Mouse (Mus musculus) olfactory bulb, adult 2 months (tissue): ENCODE data around the gene Spcs3. TPM values are rescaled to one million over a fixed set of nuclear protein-coding genes. Genes with fewer than 3 reads are reported as not detected.
A peak's percentile ranks its signal among the peaks of the same experiment; 100 is the strongest.

Experiments used
- H3K27ac ChIP-seq: fragments of 200-500 bp; 2 replicates; pipeline ENCODE4 v1.5.1; 2012; ENCODE audit warnings: low read depth, low read length; ENCODE audit not compliant: insufficient read depth
- H3K4me1 ChIP-seq: fragments of 200-500 bp; 2 replicates; pipeline ENCODE4 v1.6.1; 2012; ENCODE audit warnings: low read length; ENCODE audit not compliant: control insufficient read depth, insufficient read depth
- H3K4me3 ChIP-seq: fragments of 200-500 bp; 2 replicates; pipeline ENCODE4 v1.5.1; 2012; ENCODE audit warnings: mild to moderate bottlenecking, low read depth, low read length, moderate library complexity; ENCODE audit not compliant: insufficient read depth
- CTCF ChIP-seq: fragments of 200-500 bp; IDR thresholded peaks from 2 replicates; pipeline ENCODE4 v1.5.1; 2012; ENCODE audit warnings: low read depth, mild to moderate bottlenecking, low read length, moderate library complexity; ENCODE audit not compliant: insufficient read depth
- POLR2A ChIP-seq: fragments of 200-500 bp; IDR thresholded peaks from 2 replicates; pipeline ENCODE4 v1.6.1; 2012; ENCODE audit warnings: mild to moderate bottlenecking, low read depth, low read length, moderate library complexity; ENCODE audit not compliant: insufficient read depth
- WGBS: fragments of 180-500 bp; shearing (Covaris S2); methylation state at CpG from one replicate; pipeline ENCODE4 v1.1.7; 2018; 5-methylcytosine and 5-hydroxymethylcytosine counted together
- polyA plus RNA-seq: library from polyadenylated mRNA; stranded (reverse); fragments of >200 nt; gene quantifications from 2 replicates; pipeline ENCODE4 v1.2.4, GENCODE M21; 2012; ENCODE audit warnings: low replicate concordance; ENCODE audit not compliant: missing spikeins, insufficient read depth, insufficient read length

Spcs3 gene
- polyA plus RNA-seq: not detected in 2 replicates

GRCm38 (mm10) chr8:54529382-54530296 is at the start of gene Spcs3, which contains the start of gene Asb5:
Gene Spcs3, minus strand, starts transcription at chr8:54529998.
Gene Asb5, plus strand, starts transcription at chr8:54529580.
- Histone ChIP-seq H3K4me1 (no peaks in the 10 kb centered on the region), H3K4me3 (peak within 1 kb of the TSS; percentile 67)
- WGBS: under 1% methylated on average over 85 of the region's 89 CpGs

GRCm38 (mm10) chr8:54570618-54571609 is 41.1 kb upstream of the Spcs3 start:
- WGBS: 79% methylated on average over 15 of the region's 15 CpGs
- no peaks in the 10 kb centered on the region for H3K4me1 ChIP-seq
- TF ChIP-seq CTCF (no peak), POLR2A (no peak)
- no peak overlapping the region for H3K27ac ChIP-seq
- H3K4me3 ChIP-seq: no peak overlapping the region

More at GRCm38 (mm10) chr8:54529382-54530296, at the start of gene Spcs3, which contains the start of gene Asb5:
- peak within 1 kb of the TSS; percentile 47 for H3K27ac ChIP-seq
- TF ChIP-seq CTCF (no peak), POLR2A (peak; percentile 42; the same call in 1 of the 2 replicates)

- WGBS: 46% methylated on average over 2 of the region's 2 CpGs
- no peak overlapping the region for H3K4me3 ChIP-seq
- H3K4me1 ChIP-seq: no peaks in the 10 kb centered on the region
- H3K27ac ChIP-seq: no peak overlapping the region
- TF ChIP-seq CTCF (no peak), POLR2A (no peak)
Observed at GRCm38 (mm10) chr8:54567168-54567567, 37.4 kb upstream of the Spcs3 start.

GRCm38 (mm10) chr8:54565603-54566260 is 35.9 kb upstream of the Spcs3 start:
- TF ChIP-seq POLR2A: no peak
- TF ChIP-seq CTCF: no peak
- 92% methylated on average over 7 of the region's 7 CpGs for WGBS
- Histone ChIP-seq H3K4me3 (no peak overlapping the region), H3K4me1 (no peaks in the 10 kb centered on the region), H3K27ac (no peak overlapping the region)

GRCm38 (mm10) chr8:54565181-54565580 is 35.4 kb upstream of the Spcs3 start:
- 96% methylated on average over 1 of the region's 1 CpGs for WGBS
- no peak for TF ChIP-seq POLR2A
- no peak for TF ChIP-seq CTCF

GRCm38 (mm10) chr8:54562137-54562536 is 32.3 kb upstream of the Spcs3 start:
- Histone ChIP-seq H3K4me1 (no peaks in the 10 kb centered on the region), H3K4me3 (no peak overlapping the region), H3K27ac (no peak overlapping the region)
- TF ChIP-seq CTCF (no peak), POLR2A (no peak)
- WGBS: 76% methylated on average over 4 of the region's 4 CpGs

More at GRCm38 (mm10) chr8:54565181-54565580, 35.4 kb upstream of the Spcs3 start:
- Histone ChIP-seq H3K4me3 (no peak overlapping the region), H3K4me1 (no peaks in the 10 kb centered on the region), H3K27ac (no peak overlapping the region)

- TF ChIP-seq CTCF (no peak), POLR2A (no peak)
- H3K27ac ChIP-seq: no peak overlapping the region
- no peaks in the 10 kb centered on the region for H3K4me1 ChIP-seq
- 85% methylated on average over 2 of the region's 2 CpGs for WGBS
- no peak overlapping the region for H3K4me3 ChIP-seq
Observed at GRCm38 (mm10) chr8:54554921-54555320, 25.1 kb upstream of the Spcs3 start.

- WGBS: 95% methylated on average over 12 of the region's 12 CpGs
- H3K4me3 ChIP-seq: no peak overlapping the region
- H3K27ac ChIP-seq: no peak overlapping the region
- no peak for TF ChIP-seq POLR2A
- no peak for TF ChIP-seq CTCF
- H3K4me1 ChIP-seq: no peaks in the 10 kb centered on the region
Observed at GRCm38 (mm10) chr8:54550026-54550574, 20.3 kb upstream of the Spcs3 start.
